Mouse (Mus musculus): Measurements from ENCODE around the gene Nav1. TPM values are rescaled to one million over a fixed set of nuclear protein-coding genes. Genes with fewer than 3 reads are reported as not detected.

The Nav1 gene
- total RNA-seq, 2 experiments from 2014 or later: 55.4 to 68.4 TPM

DNA sequence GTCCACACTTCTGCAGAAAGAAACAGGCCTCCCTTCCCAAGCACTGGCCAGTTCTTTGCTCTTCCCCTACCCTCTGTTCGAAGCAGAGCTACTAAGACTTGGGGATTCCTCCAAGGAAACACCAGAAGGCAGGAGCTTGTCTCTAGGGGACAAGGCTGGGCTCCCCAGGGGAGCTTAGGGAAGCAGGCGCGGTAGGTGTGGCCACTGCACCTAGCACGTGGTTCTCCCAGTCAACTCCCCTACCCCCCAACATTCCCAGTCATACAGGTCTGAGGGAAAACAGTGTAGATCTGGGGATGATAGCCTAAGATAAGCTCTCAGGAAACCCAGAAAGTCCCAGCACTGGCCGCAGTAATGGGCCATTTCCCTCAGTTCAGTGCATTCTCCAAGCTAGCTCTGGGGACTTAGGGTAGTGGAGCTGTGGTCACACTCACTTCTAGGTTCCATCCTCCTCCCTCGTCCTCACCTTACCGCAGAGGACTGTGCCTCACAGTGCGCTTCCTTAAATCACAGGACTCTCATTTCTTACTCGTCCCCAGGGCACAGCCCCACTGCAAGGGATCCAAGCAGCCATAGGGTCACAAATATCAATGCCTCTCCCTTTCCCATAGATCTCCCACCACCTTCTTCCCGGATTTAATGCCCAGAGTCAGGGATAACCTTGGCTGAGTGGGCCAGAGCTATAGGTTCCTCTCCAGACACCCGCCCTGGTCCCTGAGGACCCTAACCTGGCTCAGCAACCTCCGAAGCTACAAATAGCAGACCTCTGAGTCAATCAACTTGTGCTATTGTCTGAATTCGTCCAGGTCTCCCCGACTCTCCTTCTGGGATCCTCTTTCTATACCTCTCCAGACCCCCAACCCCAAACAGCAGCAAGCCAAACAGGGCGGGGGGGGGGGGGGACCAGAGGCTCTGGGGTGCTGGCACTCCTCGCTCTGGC is 97.7 kb downstream of the Nav1 start:
- Histone ChIP-seq H3K27ac (peak overlapping the region; percentile 70; the same call in 1 of the 2 replicates), H3K4me3 (peak overlapping the region; percentile 49)
- intact Hi-C loops (cut with DNase I): no loop called here
- no peak for DNase-seq (ENCODE audit: extremely low spot score in 1 of 2, low spot score in 2 of 2)
- TF ChIP-seq CTCF (IDR thresholded peaks at IDR 0.05): no peak

DNA sequence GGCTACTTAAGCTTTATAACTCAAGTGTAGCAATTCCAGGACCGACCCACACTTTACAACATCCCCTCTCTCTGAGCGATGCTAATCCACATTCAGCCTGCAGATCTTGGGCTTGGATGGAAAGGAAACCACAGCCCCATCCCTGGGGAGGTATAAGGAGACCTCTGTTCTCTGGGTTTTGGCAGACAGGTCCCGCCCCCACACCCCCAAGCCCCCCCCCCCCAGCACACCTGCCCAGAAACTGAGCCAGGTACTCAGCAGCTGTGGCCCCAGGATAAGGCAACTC is 98.8 kb downstream of the Nav1 start:
- no peak for DNase-seq (ENCODE audit: extremely low spot score in 1 of 2, low spot score in 2 of 2)
- TF ChIP-seq CTCF (IDR thresholded peaks at IDR 0.05): no peak
- Histone ChIP-seq H3K27ac (no peak overlapping the region), H3K4me3 (no peak overlapping the region)
- intact Hi-C loops (cut with DNase I): no loop called here

- no peak overlapping the region for H3K27ac ChIP-seq
- no peak for TF ChIP-seq CTCF (IDR thresholded peaks at IDR 0.05)
- no peak overlapping the region for H3K4me3 ChIP-seq
- intact Hi-C loops (cut with DNase I): no loop called here
- no peak for DNase-seq (ENCODE audit: extremely low spot score in 1 of 2, low spot score in 2 of 2)
These were observed 99.3 kb downstream of the Nav1 start for GRCm38 (mm10) chr1:135507572-135508348.

GRCm38 (mm10) chr1:135505499-135505898 is 101.6 kb downstream of the Nav1 start:
- Histone ChIP-seq H3K27ac (no peak overlapping the region), H3K4me3 (no peak overlapping the region)
- no peak for DNase-seq (ENCODE audit: extremely low spot score in 1 of 2, low spot score in 2 of 2)
- intact Hi-C loops (cut with DNase I): no loop called here
- TF ChIP-seq CTCF (IDR thresholded peaks at IDR 0.05): no peak

GRCm38 (mm10) chr1:135503436-135503835 is 103.7 kb downstream of the Nav1 start:
- TF ChIP-seq CTCF (IDR thresholded peaks at IDR 0.05): no peak
- no peak overlapping the region for H3K4me3 ChIP-seq
- intact Hi-C loops (cut with DNase I): no loop called here
- no peak for DNase-seq (ENCODE audit: extremely low spot score in 1 of 2, low spot score in 2 of 2)
- H3K27ac ChIP-seq: no peak overlapping the region

- H3K4me3 ChIP-seq: no peak overlapping the region
- no peak for DNase-seq (ENCODE audit: extremely low spot score in 1 of 2, low spot score in 2 of 2)
- TF ChIP-seq CTCF (IDR thresholded peaks at IDR 0.05): no peak
- intact Hi-C loops (cut with DNase I): no loop called here
- no peak overlapping the region for H3K27ac ChIP-seq
These were observed 104.3 kb downstream of the Nav1 start for GRCm38 (mm10) chr1:135502750-135503149.

DNA sequence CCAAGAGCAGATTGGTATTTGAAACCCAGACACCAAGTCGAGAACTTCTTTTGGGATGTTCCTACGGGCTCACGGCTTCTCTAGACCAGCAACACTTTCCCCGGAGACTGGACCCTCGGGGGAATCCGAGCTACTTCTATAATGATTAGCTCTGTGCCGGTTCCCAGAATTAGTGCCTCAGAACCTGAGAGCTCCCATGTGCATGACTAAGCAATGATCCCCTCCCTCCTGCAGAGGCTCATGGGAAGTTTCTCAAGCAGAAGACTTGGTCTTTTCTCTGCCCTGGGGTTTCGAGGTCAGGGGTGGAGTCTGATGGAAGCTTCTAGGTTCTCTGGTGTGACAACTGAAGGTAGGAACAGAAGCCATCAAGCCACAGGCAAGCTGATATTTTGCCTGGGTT is 105.0 kb downstream of the Nav1 start:
- no peak for DNase-seq (ENCODE audit: extremely low spot score in 1 of 2, low spot score in 2 of 2)
- no peak overlapping the region for H3K4me3 ChIP-seq
- intact Hi-C loops (cut with DNase I): no loop called here
- no peak overlapping the region for H3K27ac ChIP-seq
- no peak for TF ChIP-seq CTCF (IDR thresholded peaks at IDR 0.05)

DNA sequence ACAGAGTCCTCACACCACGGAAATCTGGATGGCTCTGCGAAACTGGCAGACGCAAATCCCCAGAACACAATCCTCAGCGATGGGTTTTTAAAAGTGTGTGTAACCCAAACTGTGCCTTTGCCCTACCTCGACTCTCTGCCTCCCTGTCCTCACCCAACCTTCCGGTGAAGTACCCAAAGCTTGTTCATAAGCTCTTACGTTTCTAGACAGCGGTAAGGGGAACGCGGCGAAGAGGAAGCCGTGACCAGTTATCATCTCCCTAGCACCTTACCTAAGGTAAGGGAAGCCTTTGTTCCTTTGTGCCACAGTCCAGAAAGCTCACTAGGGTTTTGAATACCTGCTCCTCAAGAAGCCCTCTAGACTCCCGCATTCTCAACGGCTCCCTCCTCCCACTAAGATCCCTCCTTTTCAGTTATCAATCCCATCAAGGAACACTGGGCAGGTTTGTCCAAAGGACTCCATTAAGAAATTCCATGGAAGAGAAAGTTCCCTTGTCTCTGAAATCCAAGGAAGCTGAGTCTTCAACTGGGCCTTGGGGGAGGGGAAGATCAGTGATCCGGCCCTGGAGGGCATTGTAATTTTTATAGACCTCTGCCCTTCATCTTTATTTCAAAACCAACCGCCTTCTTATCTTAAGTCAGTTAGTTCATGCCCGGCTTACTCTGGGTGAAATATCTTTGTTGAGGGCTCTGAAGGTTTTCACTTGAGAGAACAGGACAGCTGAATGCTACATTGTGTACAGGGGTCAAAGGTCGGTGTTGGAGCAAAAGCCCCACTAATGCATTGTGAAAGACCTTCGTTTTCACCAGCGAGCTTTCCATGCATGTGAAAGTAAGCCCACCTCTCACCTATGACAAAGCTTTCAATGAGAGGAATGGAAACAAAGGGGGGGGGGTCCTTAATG is 108.4 kb downstream of the Nav1 start:
- intact Hi-C loops (cut with DNase I): no loop called here
- Histone ChIP-seq H3K27ac (no peak overlapping the region), H3K4me3 (no peak overlapping the region)
- no peak for DNase-seq (ENCODE audit: extremely low spot score in 1 of 2, low spot score in 2 of 2)
- no peak for TF ChIP-seq CTCF (IDR thresholded peaks at IDR 0.05)

DNA sequence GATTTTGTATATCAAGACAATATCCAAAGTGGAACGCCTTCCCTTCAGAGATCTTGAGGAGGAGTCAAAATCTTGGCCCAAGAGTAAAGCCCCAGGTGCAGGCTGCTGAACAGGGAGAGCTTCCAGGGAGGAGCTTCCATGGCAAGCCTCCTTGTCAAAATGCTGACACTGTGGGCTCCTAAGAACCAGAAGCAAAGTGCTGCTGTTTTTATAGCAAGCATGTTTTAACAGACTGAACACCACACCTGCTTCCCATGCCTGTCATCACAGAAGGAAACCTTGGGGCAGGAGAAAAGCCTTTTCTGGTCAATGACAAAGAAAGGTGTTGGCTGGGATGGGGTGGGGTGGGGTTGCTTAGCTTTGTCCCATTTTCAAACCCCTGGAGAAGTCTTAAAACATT is 112.0 kb downstream of the Nav1 start:
- no peak for DNase-seq (ENCODE audit: extremely low spot score in 1 of 2, low spot score in 2 of 2)
- TF ChIP-seq CTCF (IDR thresholded peaks at IDR 0.05): no peak
- no peak overlapping the region for H3K27ac ChIP-seq
- intact Hi-C loops (cut with DNase I): no loop called here
- H3K4me3 ChIP-seq: no peak overlapping the region

GRCm38 (mm10) chr1:135493862-135494261 is 113.2 kb downstream of the Nav1 start:
- DNase-seq (ENCODE audit: extremely low spot score in 1 of 2, low spot score in 2 of 2): no peak
- no peak for TF ChIP-seq CTCF (IDR thresholded peaks at IDR 0.05)
- Histone ChIP-seq H3K27ac (no peak overlapping the region), H3K4me3 (no peak overlapping the region)
- intact Hi-C loops (cut with DNase I): no loop called here

DNA sequence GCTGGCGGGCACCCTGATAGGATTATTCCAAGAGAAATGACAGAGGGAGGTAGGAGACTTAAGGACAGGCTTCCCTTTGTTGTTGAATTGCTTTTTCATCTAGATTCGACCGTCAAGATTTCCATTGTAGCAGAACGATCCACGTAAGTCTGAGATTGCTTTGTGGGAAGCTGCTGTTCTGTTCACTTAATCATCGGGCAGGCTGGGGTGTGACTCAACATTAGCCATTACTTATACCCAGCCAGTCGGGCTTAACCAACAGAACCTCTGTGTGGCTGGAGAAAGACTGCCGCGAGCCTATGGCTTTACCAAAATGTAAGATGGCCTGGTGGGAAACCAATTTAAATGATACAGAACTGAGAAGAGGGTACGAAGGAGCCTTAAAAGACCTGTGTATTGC is 114.7 kb downstream of the Nav1 start:
- no peak overlapping the region for H3K27ac ChIP-seq
- DNase-seq (ENCODE audit: extremely low spot score in 1 of 2, low spot score in 2 of 2): no peak
- TF ChIP-seq CTCF (IDR thresholded peaks at IDR 0.05): no peak

More for the DNA sequence above, 114.7 kb downstream of the Nav1 start:
- intact Hi-C loops (cut with DNase I): no loop called here
- no peak overlapping the region for H3K4me3 ChIP-seq

Measured in left cerebral cortex, adult 2 months (tissue).